Mouse (Mus musculus) hindbrain, embryonic 13.5 days (tissue): ENCODE results near the gene Camk1d. TPM values are rescaled to one million over a fixed set of nuclear protein-coding genes. Genes with fewer than 3 reads are reported as not detected.
"Not testable (repeated sequence)": the region's sequence is repeated elsewhere in the genome, so short reads cannot be mapped to it uniquely, and the experiment has no call there.

Experiments used
- ATAC-seq: fragments of 200-750 bp; cut with Nextera tagmentation; 2 replicates; pipeline ENCODE4 v1.8.0; 2017; ENCODE audit warnings: moderate TSS enrichment; ENCODE audit not compliant: low FRiP score
- H3K27ac ChIP-seq: fragments of 300-500 bp; sonication (generic); 2 replicates; pipeline ENCODE4 v1.5.1; 2015; ENCODE audit warnings: inconsistent platforms, mild to moderate bottlenecking, moderate library complexity
- H3K27me3 ChIP-seq: fragments of 300-500 bp; sonication (generic); 2 replicates; pipeline ENCODE4 v1.6.1; 2015; ENCODE audit warnings: mild to moderate bottlenecking, inconsistent platforms
- H3K36me3 ChIP-seq: fragments of 300-500 bp; sonication (generic); 2 replicates; pipeline ENCODE4 v1.6.1; 2015; ENCODE audit warnings: mild to moderate bottlenecking, inconsistent platforms
- H3K4me1 ChIP-seq: fragments of 300-500 bp; sonication (generic); replicated peaks from 2 replicates; pipeline ENCODE4 v1.6.1; 2015; ENCODE audit warnings: inconsistent platforms
- H3K4me2 ChIP-seq: fragments of 300-500 bp; sonication (generic); 2 replicates; pipeline ENCODE4 v1.6.1; 2015; ENCODE audit warnings: inconsistent platforms, mild to moderate bottlenecking, moderate library complexity
- H3K4me3 ChIP-seq: fragments of 300-500 bp; sonication (generic); 2 replicates; pipeline ENCODE4 v1.5.1; 2015; ENCODE audit warnings: mild to moderate bottlenecking, inconsistent platforms
- H3K9ac ChIP-seq: fragments of 300-500 bp; sonication (generic); 2 replicates; pipeline ENCODE4 v1.6.1; 2015; ENCODE audit warnings: mild to moderate bottlenecking, inconsistent platforms
- H3K9me3 ChIP-seq: fragments of 300-500 bp; sonication (generic); 2 replicates; pipeline ENCODE4 v1.6.1; 2016; ENCODE audit warnings: inconsistent platforms
- WGBS: fragments of 180-500 bp; shearing (Covaris S2); methylation state at CpG from one replicate; pipeline ENCODE4 v1.1.7; 2015; 5-methylcytosine and 5-hydroxymethylcytosine counted together
- polyA plus RNA-seq: library from polyadenylated mRNA; unstranded; fragments of >200 nt; fragmentation: Nextera tagmentation; extraction: Ambion mirVana; gene quantifications from 2 replicates; pipeline ENCODE4 v1.2.1, GENCODE M21; 2015

Camk1d gene
- polyA plus RNA-seq, 1 experiment from 2014 or later, result 3.5 TPM

- not testable (repeated sequence) for H3K27ac ChIP-seq, H3K4me3 ChIP-seq, H3K9me3 ChIP-seq, H3K36me3 ChIP-seq, H3K27me3 ChIP-seq, H3K9ac ChIP-seq, H3K4me2 ChIP-seq
- 3% methylated on average over 2 of the region's 2 CpGs for WGBS
- ATAC-seq, result peak; percentile 55; the same call in 1 of the 2 replicates
- H3K4me1 ChIP-seq, result peaks cover 18% of the 10 kb centered on the region
Measured at GRCm38 (mm10) chr2:5601243-5601642, 113.1 kb downstream of the Camk1d start.

- H3K27me3 ChIP-seq, result no peaks in the 10 kb centered on the region
Measured at GRCm38 (mm10) chr2:5600183-5600962, 113.9 kb downstream of the Camk1d start.

GRCm38 (mm10) chr2:5599713-5600112, 114.6 kb downstream of the Camk1d start:
- H3K4me1 ChIP-seq, result peaks cover 28% of the 10 kb centered on the region
- no peaks in the 10 kb centered on the region for H3K36me3 ChIP-seq
- H3K9ac ChIP-seq, result no peak overlapping the region
- H3K4me2 ChIP-seq, result no peak overlapping the region
- H3K4me3 ChIP-seq, result no peak overlapping the region
- no peak for ATAC-seq
- no peaks in the 10 kb centered on the region for H3K27me3 ChIP-seq
- no peaks in the 10 kb centered on the region for H3K9me3 ChIP-seq
- no peak overlapping the region for H3K27ac ChIP-seq
- 79% methylated on average over 4 of the region's 4 CpGs for WGBS

More at GRCm38 (mm10) chr2:5600183-5600962, 113.9 kb downstream of the Camk1d start:
- Histone ChIP-seq H3K4me1 (peaks cover 27% of the 10 kb centered on the region), H3K9ac (no peak overlapping the region), H3K4me3 (no peak overlapping the region), H3K27ac (no peak overlapping the region), H3K36me3 (no peaks in the 10 kb centered on the region), H3K9me3 (no peaks in the 10 kb centered on the region), H3K4me2 (no peak overlapping the region)
- ATAC-seq, result no peak
- WGBS, result 87% methylated on average over 8 of the region's 8 CpGs

GRCm38 (mm10) chr2:5598533-5598932, 115.8 kb downstream of the Camk1d start:
- 95% methylated on average over 5 of the region's 5 CpGs for WGBS
- ATAC-seq, result no peak

GRCm38 (mm10) chr2:5596882-5597281, 117.4 kb downstream of the Camk1d start:
- ATAC-seq, result peak; percentile 66
- peak overlapping the region; percentile 70 for H3K27ac ChIP-seq
- no peak overlapping the region for H3K4me3 ChIP-seq
- H3K9me3 ChIP-seq, result no peaks in the 10 kb centered on the region
- 0 out of 2 replicates have a peak overlapping the region, but pooled peaks have one; percentile 21 for H3K4me2 ChIP-seq
- peaks cover 28% of the 10 kb centered on the region for H3K4me1 ChIP-seq
- no peaks in the 10 kb centered on the region for H3K27me3 ChIP-seq
- no peaks in the 10 kb centered on the region for H3K36me3 ChIP-seq
- 23% methylated on average over 12 of the region's 12 CpGs for WGBS
- H3K9ac ChIP-seq, result peak overlapping the region; percentile 31; the same call in 1 of the 2 replicates

More at GRCm38 (mm10) chr2:5598533-5598932, 115.8 kb downstream of the Camk1d start:
- peaks cover 28% of the 10 kb centered on the region for H3K4me1 ChIP-seq
- H3K27ac ChIP-seq, result no peak overlapping the region
- no peaks in the 10 kb centered on the region for H3K36me3 ChIP-seq
- no peaks in the 10 kb centered on the region for H3K9me3 ChIP-seq
- no peak overlapping the region for H3K4me3 ChIP-seq
- no peaks in the 10 kb centered on the region for H3K27me3 ChIP-seq
- H3K9ac ChIP-seq, result no peak overlapping the region
- H3K4me2 ChIP-seq, result no peak overlapping the region

GRCm38 (mm10) chr2:5595356-5596191, 118.7 kb downstream of the Camk1d start:
- no peak overlapping the region for H3K9ac ChIP-seq
- peak overlapping the region; percentile 8; the same call in 1 of the 2 replicates for H3K27ac ChIP-seq
- WGBS, result 60% methylated on average over 8 of the region's 8 CpGs
- no peaks in the 10 kb centered on the region for H3K27me3 ChIP-seq
- ATAC-seq, result no peak
- H3K4me3 ChIP-seq, result no peak overlapping the region
- H3K4me2 ChIP-seq, result no peak overlapping the region
- no peaks in the 10 kb centered on the region for H3K9me3 ChIP-seq
- peaks cover 21% of the 10 kb centered on the region for H3K4me1 ChIP-seq
- no peaks in the 10 kb centered on the region for H3K36me3 ChIP-seq

- no peaks in the 10 kb centered on the region for H3K36me3 ChIP-seq
- H3K9me3 ChIP-seq, result no peaks in the 10 kb centered on the region
- no peak overlapping the region for H3K27ac ChIP-seq
- 85% methylated on average over 6 of the region's 6 CpGs for WGBS
- no peak for ATAC-seq
- no peaks in the 10 kb centered on the region for H3K27me3 ChIP-seq
- H3K4me1 ChIP-seq, result peaks cover 21% of the 10 kb centered on the region
- no peak overlapping the region for H3K4me2 ChIP-seq
- no peak overlapping the region for H3K9ac ChIP-seq
- no peak overlapping the region for H3K4me3 ChIP-seq
Measured at GRCm38 (mm10) chr2:5592461-5593136, 121.7 kb downstream of the Camk1d start.

- WGBS, result 75% methylated on average over 5 of the region's 5 CpGs
- H3K4me1 ChIP-seq, result no peaks in the 10 kb centered on the region
- H3K36me3 ChIP-seq, result no peaks in the 10 kb centered on the region
- no peak overlapping the region for H3K9ac ChIP-seq
- no peaks in the 10 kb centered on the region for H3K9me3 ChIP-seq
- no peaks in the 10 kb centered on the region for H3K27me3 ChIP-seq
- no peak overlapping the region for H3K4me3 ChIP-seq
- no peak overlapping the region for H3K27ac ChIP-seq
- no peak overlapping the region for H3K4me2 ChIP-seq
- ATAC-seq, result no peak
Measured at GRCm38 (mm10) chr2:5590074-5590473, 124.2 kb downstream of the Camk1d start.

- no peak overlapping the region for H3K4me2 ChIP-seq
- no peak for ATAC-seq
- 93% methylated on average over 5 of the region's 5 CpGs for WGBS
Measured at GRCm38 (mm10) chr2:5589163-5589562, 125.2 kb downstream of the Camk1d start.

GRCm38 (mm10) chr2:5588329-5588982, 125.9 kb downstream of the Camk1d start:
- Histone ChIP-seq H3K36me3 (no peaks in the 10 kb centered on the region), H3K4me3 (no peak overlapping the region), H3K27me3 (no peaks in the 10 kb centered on the region), H3K4me1 (peaks cover 4% of the 10 kb centered on the region; the same call in 1 of the 2 replicates), H3K9me3 (no peaks in the 10 kb centered on the region), H3K9ac (no peak overlapping the region), H3K4me2 (no peak overlapping the region), H3K27ac (no peak overlapping the region)
- 88% methylated on average over 8 of the region's 8 CpGs for WGBS
- ATAC-seq, result no peak

More at GRCm38 (mm10) chr2:5589163-5589562, 125.2 kb downstream of the Camk1d start:
- Histone ChIP-seq H3K27me3 (no peaks in the 10 kb centered on the region), H3K9ac (no peak overlapping the region), H3K36me3 (no peaks in the 10 kb centered on the region), H3K9me3 (no peaks in the 10 kb centered on the region), H3K4me3 (no peak overlapping the region), H3K4me1 (peaks cover 4% of the 10 kb centered on the region; the same call in 1 of the 2 replicates), H3K27ac (no peak overlapping the region)

GRCm38 (mm10) chr2:5584318-5585027, 129.8 kb downstream of the Camk1d start:
- no peak overlapping the region for H3K4me3 ChIP-seq
- 71% methylated on average over 6 of the region's 6 CpGs for WGBS
- no peak overlapping the region for H3K4me2 ChIP-seq
- no peaks in the 10 kb centered on the region for H3K9me3 ChIP-seq
- no peak for ATAC-seq
- no peaks in the 10 kb centered on the region for H3K36me3 ChIP-seq
- no peaks in the 10 kb centered on the region for H3K27me3 ChIP-seq
- no peak overlapping the region for H3K9ac ChIP-seq
- H3K27ac ChIP-seq, result no peak overlapping the region
- peaks cover 4% of the 10 kb centered on the region; the same call in 1 of the 2 replicates for H3K4me1 ChIP-seq
